Mouse (Mus musculus): ENCODE results near the gene Skint9.

- TF ChIP-seq CTCF (IDR thresholded peaks at IDR 0.05; ENCODE audit: low read depth), result no peak
- no peak for TF ChIP-seq EP300 (IDR thresholded peaks at IDR 0.05; ENCODE audit: low read depth)
Observed at GRCm38 (mm10) chr4:112433885-112434284, at the start of gene Skint9.
